In genomic region chr16:43303245-43304197, GRCm38 (mm10) we compare ENCODE assay signal across 8 mouse cellular contexts.
DNase-seq lines count a peak whose midpoint lies in the region; ATAC-seq and TF ChIP-seq lines count a peak whose summit lies in the region.

No protein-coding gene starts in this region.

- H3K4me3 ChIP-seq in liver, postnatal 0 days (ENCODE audit: low read depth, low read length) = no peak overlapping the region
- no peak overlapping the region for H3K4me3 ChIP-seq in liver, embryonic 11.5 days (ENCODE audit: low read depth, low read length)

- H3K27ac ChIP-seq in liver, postnatal 0 days (ENCODE audit: low read depth) = no peak overlapping the region
- no peak overlapping the region for H3K27ac ChIP-seq in liver, embryonic 11.5 days (ENCODE audit: low read depth, low read length)

- no peak overlapping the region for H3K9ac ChIP-seq in liver, postnatal 0 days (replicated peaks)
- no peak overlapping the region for H3K9ac ChIP-seq in liver, embryonic 11.5 days (ENCODE audit: low read depth, low read length)

- DNase-seq in liver, postnatal 0 days = no peak
- no peak for DNase-seq in liver, embryonic 11.5 days (ENCODE audit: low spot score)
- peak; percentile 75 to 78 for DNase-seq in adrenal gland, postnatal 36 days
- DNase-seq in gastrocnemius, adult 18-20 months (ENCODE audit: low spot score) = peak; percentile 75
- peak; percentile 52 for DNase-seq in lung, postnatal 10 days
- DNase-seq in thymus, postnatal 25 days = no peak
- DNase-seq in spleen, postnatal 36 days (ENCODE audit: low spot score in 2 of 2) = no peak

- H3K27me3 ChIP-seq in liver, postnatal 0 days (ENCODE audit: insufficient read depth, low read length) = no peaks in the 10 kb centered on the region
- no peaks in the 10 kb centered on the region for H3K27me3 ChIP-seq in liver, embryonic 11.5 days (replicated peaks; ENCODE audit: control insufficient read depth, insufficient read depth, low read length)

- 0 out of 2 replicates have a peak, but pooled peaks have one; percentile 21 for ATAC-seq in liver, postnatal 0 days
- no peak for ATAC-seq in liver, embryonic 11.5 days (replicated peaks; ENCODE audit: low FRiP score)
- ATAC-seq in inflammation-experienced regulatory T-cells, adult 6 months = peak; percentile 47

- 68% methylated on average over 9 of the region's 9 CpGs for WGBS in liver, postnatal 0 days (ENCODE audit: insufficient replicate concordance)
- WGBS in liver, embryonic 11.5 days = 54% methylated on average over 9 of the region's 9 CpGs

- H3K9me3 ChIP-seq in liver, postnatal 0 days (ENCODE audit: low read length) = no peaks in the 10 kb centered on the region
- no peaks in the 10 kb centered on the region for H3K9me3 ChIP-seq in liver, embryonic 11.5 days (ENCODE audit: control insufficient read depth, low read length)

- no peaks in the 10 kb centered on the region for H3K36me3 ChIP-seq in liver, postnatal 0 days (replicated peaks; ENCODE audit: insufficient read depth, low read length)
- no peaks in the 10 kb centered on the region for H3K36me3 ChIP-seq in liver, embryonic 11.5 days (ENCODE audit: control insufficient read depth, insufficient read depth, low read length)

- TF ChIP-seq EP300 in liver, postnatal 0 days (IDR thresholded peaks at IDR 0.05; ENCODE audit: low read depth) = no peak

- H3K4me2 ChIP-seq in liver, postnatal 0 days (ENCODE audit: low read depth, low read length) = no peak overlapping the region
- H3K4me2 ChIP-seq in liver, embryonic 11.5 days = no peak overlapping the region

- no peak for TF ChIP-seq CTCF in liver, postnatal 0 days (IDR thresholded peaks at IDR 0.05; ENCODE audit: low read depth)

- 0 out of 2 replicates have a peak, but pooled peaks cover 2% of the 10 kb centered on the region for H3K4me1 ChIP-seq in liver, postnatal 0 days (ENCODE audit: insufficient read depth)
- no peaks in the 10 kb centered on the region for H3K4me1 ChIP-seq in liver, embryonic 11.5 days (replicated peaks; ENCODE audit: control insufficient read depth, insufficient read depth, low read length)

Comparison
In these comparisons a context has a peak if more than half of its experiments do, and no peak if none do; other contexts are left out.
1. DNase-seq: peak in adrenal gland, postnatal 36 days (2 of 2), gastrocnemius, adult 18-20 months (single experiment) and lung, postnatal 10 days (single experiment); none in liver, postnatal 0 days (single experiment), liver, embryonic 11.5 days (single experiment), thymus, postnatal 25 days (single experiment) and spleen, postnatal 36 days (0 of 2).